Mouse (Mus musculus): ENCODE measurements around the gene Prkcb. TPM values are rescaled to one million over a fixed set of nuclear protein-coding genes. Genes with fewer than 3 reads are reported as not detected.

Prkcb gene
- polyA plus RNA-seq, 1 experiment from 2014 or later = 4.7 TPM

GRCm38 (mm10) chr7:122494088-122494487 is 205.5 kb downstream of the Prkcb start:
- H3K36me3 ChIP-seq = no peaks in the 10 kb centered on the region
- H3K9ac ChIP-seq (replicated peaks) = no peak overlapping the region
- ATAC-seq (ENCODE audit: insufficient number of reproducible peaks, insufficient read depth, low FRiP score, low TSS enrichment, low read depth) = no peak
- no peaks in the 10 kb centered on the region; the same call in 1 of the 2 replicates for H3K27me3 ChIP-seq
- H3K4me2 ChIP-seq = no peak overlapping the region
- no peak overlapping the region for H3K27ac ChIP-seq
- no peaks in the 10 kb centered on the region for H3K9me3 ChIP-seq
- H3K4me3 ChIP-seq (replicated peaks) = no peak overlapping the region
- WGBS = 22% methylated on average over 3 of the region's 3 CpGs
- no peaks in the 10 kb centered on the region; the same call in 1 of the 2 replicates for H3K4me1 ChIP-seq (replicated peaks)

GRCm38 (mm10) chr7:122497516-122497915 is 209.0 kb downstream of the Prkcb start:
- ATAC-seq (ENCODE audit: insufficient number of reproducible peaks, insufficient read depth, low FRiP score, low TSS enrichment, low read depth) = no peak
- Histone ChIP-seq H3K4me2 (no peak overlapping the region), H3K4me1 (replicated peaks) (no peaks in the 10 kb centered on the region), H3K9ac (replicated peaks) (no peak overlapping the region), H3K9me3 (no peaks in the 10 kb centered on the region), H3K27me3 (no peaks in the 10 kb centered on the region), H3K4me3 (replicated peaks) (no peak overlapping the region), H3K36me3 (no peaks in the 10 kb centered on the region), H3K27ac (no peak overlapping the region)
- 73% methylated on average over 8 of the region's 8 CpGs for WGBS

- H3K9me3 ChIP-seq = no peaks in the 10 kb centered on the region
- no peaks in the 10 kb centered on the region for H3K4me1 ChIP-seq (replicated peaks)
- no peak overlapping the region for H3K4me3 ChIP-seq (replicated peaks)
- no peaks in the 10 kb centered on the region for H3K27me3 ChIP-seq
- H3K9ac ChIP-seq (replicated peaks) = no peak overlapping the region
- ATAC-seq (ENCODE audit: insufficient number of reproducible peaks, insufficient read depth, low FRiP score, low TSS enrichment, low read depth) = no peak
- no peaks in the 10 kb centered on the region for H3K36me3 ChIP-seq
- no peak overlapping the region for H3K4me2 ChIP-seq
- WGBS = 45% methylated on average over 5 of the region's 5 CpGs
- no peak overlapping the region for H3K27ac ChIP-seq
Observed at GRCm38 (mm10) chr7:122498461-122498860, 209.9 kb downstream of the Prkcb start.

- no peak overlapping the region for H3K9ac ChIP-seq (replicated peaks)
- H3K4me3 ChIP-seq (replicated peaks) = no peak overlapping the region
- no peak overlapping the region for H3K4me2 ChIP-seq
- H3K4me1 ChIP-seq (replicated peaks) = no peaks in the 10 kb centered on the region
- no peak overlapping the region for H3K27ac ChIP-seq
- 86% methylated on average over 9 of the region's 9 CpGs for WGBS
- H3K27me3 ChIP-seq = no peaks in the 10 kb centered on the region
- H3K9me3 ChIP-seq = no peaks in the 10 kb centered on the region
- ATAC-seq (ENCODE audit: insufficient number of reproducible peaks, insufficient read depth, low FRiP score, low TSS enrichment, low read depth) = no peak
- no peaks in the 10 kb centered on the region for H3K36me3 ChIP-seq
Observed at GRCm38 (mm10) chr7:122499743-122500597, 211.4 kb downstream of the Prkcb start.

GRCm38 (mm10) chr7:122506467-122506866 is 217.9 kb downstream of the Prkcb start:
- H3K4me1 ChIP-seq (replicated peaks) = no peaks in the 10 kb centered on the region
- H3K9me3 ChIP-seq = no peaks in the 10 kb centered on the region
- H3K27me3 ChIP-seq = no peaks in the 10 kb centered on the region
- no peak overlapping the region for H3K27ac ChIP-seq
- H3K4me2 ChIP-seq = no peak overlapping the region
- WGBS = 87% methylated on average over 2 of the region's 2 CpGs
- H3K9ac ChIP-seq (replicated peaks) = no peak overlapping the region
- no peak for ATAC-seq (ENCODE audit: insufficient number of reproducible peaks, insufficient read depth, low FRiP score, low TSS enrichment, low read depth)
- no peak overlapping the region for H3K4me3 ChIP-seq (replicated peaks)
- H3K36me3 ChIP-seq = no peaks in the 10 kb centered on the region

GRCm38 (mm10) chr7:122509903-122510302 is 221.4 kb downstream of the Prkcb start:
- H3K27ac ChIP-seq = no peak overlapping the region
- no peak overlapping the region for H3K9ac ChIP-seq (replicated peaks)
- ATAC-seq (ENCODE audit: insufficient number of reproducible peaks, insufficient read depth, low FRiP score, low TSS enrichment, low read depth) = no peak
- no peaks in the 10 kb centered on the region for H3K27me3 ChIP-seq
- no peak overlapping the region for H3K4me3 ChIP-seq (replicated peaks)
- whole genome bisulfite sequencing = 47% methylated on average over 7 of the region's 7 CpGs
- H3K9me3 ChIP-seq = no peaks in the 10 kb centered on the region
- no peaks in the 10 kb centered on the region for H3K4me1 ChIP-seq (replicated peaks)
- H3K36me3 ChIP-seq = no peaks in the 10 kb centered on the region
- H3K4me2 ChIP-seq = no peak overlapping the region

GRCm38 (mm10) chr7:122512430-122512966 is 223.9 kb downstream of the Prkcb start:
- ATAC-seq (ENCODE audit: insufficient number of reproducible peaks, insufficient read depth, low FRiP score, low TSS enrichment, low read depth) = no peak
- Histone ChIP-seq H3K9ac (replicated peaks) (no peak overlapping the region), H3K4me2 (no peak overlapping the region), H3K4me3 (replicated peaks) (no peak overlapping the region), H3K27ac (no peak overlapping the region), H3K9me3 (no peaks in the 10 kb centered on the region), H3K4me1 (replicated peaks) (no peaks in the 10 kb centered on the region), H3K27me3 (no peaks in the 10 kb centered on the region), H3K36me3 (no peaks in the 10 kb centered on the region)
- whole genome bisulfite sequencing = 92% methylated on average over 13 of the region's 13 CpGs

GRCm38 (mm10) chr7:122520850-122521638 is 232.5 kb downstream of the Prkcb start:
- Histone ChIP-seq H3K4me2 (no peak overlapping the region), H3K36me3 (no peaks in the 10 kb centered on the region), H3K9me3 (no peaks in the 10 kb centered on the region), H3K27me3 (no peaks in the 10 kb centered on the region), H3K4me3 (replicated peaks) (no peak overlapping the region), H3K27ac (no peak overlapping the region), H3K9ac (replicated peaks) (no peak overlapping the region), H3K4me1 (replicated peaks) (no peaks in the 10 kb centered on the region)
- ATAC-seq (ENCODE audit: insufficient number of reproducible peaks, insufficient read depth, low FRiP score, low TSS enrichment, low read depth) = no peak
- WGBS = 43% methylated on average over 7 of the region's 7 CpGs

- Histone ChIP-seq H3K36me3 (no peaks in the 10 kb centered on the region), H3K4me1 (replicated peaks) (no peaks in the 10 kb centered on the region), H3K27ac (no peak overlapping the region), H3K9me3 (no peaks in the 10 kb centered on the region), H3K9ac (replicated peaks) (no peak overlapping the region), H3K4me3 (replicated peaks) (no peak overlapping the region), H3K4me2 (no peak overlapping the region), H3K27me3 (no peaks in the 10 kb centered on the region)
- WGBS = 95% methylated on average over 11 of the region's 11 CpGs
- ATAC-seq (ENCODE audit: insufficient number of reproducible peaks, insufficient read depth, low FRiP score, low TSS enrichment, low read depth) = no peak
Observed at GRCm38 (mm10) chr7:122528201-122528600, 239.7 kb downstream of the Prkcb start.

GRCm38 (mm10) chr7:122528646-122529045 is 240.1 kb downstream of the Prkcb start:
- no peak for ATAC-seq (ENCODE audit: insufficient number of reproducible peaks, insufficient read depth, low FRiP score, low TSS enrichment, low read depth)
- Histone ChIP-seq H3K36me3 (no peaks in the 10 kb centered on the region), H3K4me3 (replicated peaks) (no peak overlapping the region), H3K9ac (replicated peaks) (no peak overlapping the region), H3K27ac (no peak overlapping the region), H3K4me1 (replicated peaks) (no peaks in the 10 kb centered on the region), H3K4me2 (no peak overlapping the region), H3K27me3 (no peaks in the 10 kb centered on the region), H3K9me3 (no peaks in the 10 kb centered on the region)
- 94% methylated on average over 5 of the region's 5 CpGs for WGBS

GRCm38 (mm10) chr7:122533566-122534360 is 245.2 kb downstream of the Prkcb start:
- Histone ChIP-seq H3K27me3 (no peaks in the 10 kb centered on the region), H3K9me3 (no peaks in the 10 kb centered on the region), H3K4me2 (no peak overlapping the region), H3K4me1 (replicated peaks) (no peaks in the 10 kb centered on the region), H3K27ac (no peak overlapping the region), H3K9ac (replicated peaks) (no peak overlapping the region), H3K36me3 (no peaks in the 10 kb centered on the region), H3K4me3 (replicated peaks) (no peak overlapping the region)
- no peak for ATAC-seq (ENCODE audit: insufficient number of reproducible peaks, insufficient read depth, low FRiP score, low TSS enrichment, low read depth)
- 90% methylated on average over 9 of the region's 9 CpGs for WGBS

Data from limb, embryonic 12.5 days (tissue).